Mouse (Mus musculus) brown adipose tissue, adult 24 weeks (tissue): ENCODE results near the gene Wfs1. TPM values are rescaled to one million over a fixed set of nuclear protein-coding genes. Genes with fewer than 3 reads are reported as not detected.

Experiments used
- H3K27ac ChIP-seq: fragments of 200-500 bp; replicated peaks from 2 replicates; pipeline ENCODE4 v1.5.1; 2012; ENCODE audit warnings: low read depth, mild to moderate bottlenecking, low read length
- H3K4me1 ChIP-seq: fragments of 200-500 bp; 2 replicates; pipeline ENCODE4 v1.6.1; 2012; ENCODE audit warnings: low read length, mixed read lengths; ENCODE audit not compliant: control insufficient read depth, insufficient read depth, insufficient read length
- H3K4me3 ChIP-seq: fragments of 200-500 bp; 2 replicates; pipeline ENCODE4 v1.5.1; 2012; ENCODE audit warnings: low read depth, mild to moderate bottlenecking, low read length, moderate library complexity; ENCODE audit not compliant: insufficient read depth
- polyA plus RNA-seq: library from polyadenylated mRNA; stranded (reverse); fragments of >200 nt; gene quantifications from 2 replicates; pipeline ENCODE4 v1.2.4, GENCODE M21; 2012; ENCODE audit not compliant: missing spikeins, insufficient read depth, insufficient read length

Gene Wfs1
- polyA plus RNA-seq, 1 experiment: 14.2 TPM

DNA sequence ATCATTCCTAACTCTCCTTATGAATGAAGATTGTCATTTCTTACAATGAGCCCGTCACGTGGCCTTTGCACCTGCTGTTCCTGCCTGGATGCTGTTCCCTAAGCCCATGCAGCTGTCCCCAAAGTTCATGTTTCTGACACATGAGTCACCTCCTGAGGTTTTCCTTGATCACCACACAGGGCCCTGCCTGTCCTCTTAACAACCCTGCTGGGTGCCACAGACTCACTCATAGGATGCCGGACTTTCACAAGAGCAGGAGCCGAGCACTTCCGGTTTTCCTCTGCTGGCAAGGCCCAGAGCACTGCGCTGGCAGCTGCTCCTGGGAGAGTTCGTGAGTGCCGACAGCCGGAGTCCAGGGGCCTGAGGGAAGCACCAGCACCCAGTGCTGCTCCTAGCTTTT, 12.0 kb upstream of the Wfs1 start:
- Histone ChIP-seq H3K4me1 (no peaks in the 10 kb centered on the region), H3K4me3 (no peak overlapping the region), H3K27ac (no peak overlapping the region)

GRCm38 (mm10) chr5:36997996-36998395, 9.0 kb upstream of the Wfs1 start:
- Histone ChIP-seq H3K4me3 (no peak overlapping the region), H3K4me1 (no peaks in the 10 kb centered on the region), H3K27ac (peak overlapping the region; percentile 11; the same call in 1 of the 2 replicates)

GRCm38 (mm10) chr5:36996410-36996809, 7.4 kb upstream of the Wfs1 start:
- Histone ChIP-seq H3K4me1 (no peaks in the 10 kb centered on the region), H3K27ac (0 out of 2 replicates have a peak overlapping the region, but pooled peaks have one; percentile 11), H3K4me3 (no peak overlapping the region)

GRCm38 (mm10) chr5:36990631-36991350, 1.8 kb upstream of the Wfs1 start:
- no peak overlapping the region for H3K27ac ChIP-seq
- H3K4me3 ChIP-seq: no peak overlapping the region
- peaks cover 3% of the 10 kb centered on the region for H3K4me1 ChIP-seq

DNA sequence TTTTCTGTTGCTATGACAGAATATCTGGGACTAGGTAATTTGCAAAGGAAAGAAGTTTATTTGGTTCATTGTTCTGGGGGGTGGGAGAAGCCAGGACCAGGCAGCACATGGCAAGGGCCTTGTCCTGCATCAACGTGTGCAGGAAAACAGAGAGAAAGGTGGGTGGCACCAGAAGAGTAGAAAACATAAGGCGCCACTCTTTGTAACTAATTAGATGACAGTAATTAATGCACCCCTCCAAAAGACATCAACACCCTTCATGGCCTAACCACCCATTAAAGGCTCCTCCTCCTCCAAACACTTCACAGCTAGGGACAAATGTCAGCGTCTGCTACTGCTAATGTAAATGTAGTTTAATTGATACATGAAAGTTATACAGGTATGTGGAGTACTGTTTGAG, 1.2 kb upstream of the Wfs1 start:
- H3K4me1 ChIP-seq: peaks cover 3% of the 10 kb centered on the region
- H3K4me3 ChIP-seq: no peak overlapping the region
- no peak overlapping the region for H3K27ac ChIP-seq

GRCm38 (mm10) chr5:36989625-36989977, 596 bp upstream of the Wfs1 start:
- H3K4me3 ChIP-seq: no peak overlapping the region
- no peak overlapping the region for H3K27ac ChIP-seq
- H3K4me1 ChIP-seq: peaks cover 3% of the 10 kb centered on the region

- H3K4me1 ChIP-seq: peaks cover 3% of the 10 kb centered on the region
- no peak overlapping the region for H3K27ac ChIP-seq
- peak overlapping the region; percentile 77 for H3K4me3 ChIP-seq
These were observed 753 bp downstream of the Wfs1 start for GRCm38 (mm10) chr5:36988124-36988780.

DNA sequence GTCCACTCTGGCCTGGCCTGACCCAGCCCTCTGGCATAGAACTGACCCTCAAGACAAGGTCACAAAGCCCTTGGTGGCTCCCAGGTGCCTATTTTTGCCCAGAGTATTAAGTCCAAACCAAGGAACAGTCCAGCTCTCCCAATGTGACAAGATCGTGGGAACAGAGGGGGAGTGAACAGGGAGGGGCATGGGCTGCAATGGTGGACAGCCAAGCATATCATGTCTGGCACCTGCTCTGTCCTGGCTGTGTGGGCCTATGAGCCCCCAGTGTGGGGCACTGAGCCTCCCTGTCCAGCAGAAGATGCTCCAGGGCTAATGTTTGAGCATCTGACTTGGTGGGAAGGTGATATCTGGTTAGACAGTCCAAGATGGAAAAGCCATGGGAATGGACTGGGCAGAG, 2.4 kb downstream of the Wfs1 start:
- peaks cover 3% of the 10 kb centered on the region for H3K4me1 ChIP-seq
- H3K27ac ChIP-seq: no peak overlapping the region
- no peak overlapping the region for H3K4me3 ChIP-seq

GRCm38 (mm10) chr5:36982271-36982670, 6.7 kb downstream of the Wfs1 start:
- H3K4me1 ChIP-seq: peaks cover 3% of the 10 kb centered on the region
- H3K4me3 ChIP-seq: no peak overlapping the region
- no peak overlapping the region for H3K27ac ChIP-seq

DNA sequence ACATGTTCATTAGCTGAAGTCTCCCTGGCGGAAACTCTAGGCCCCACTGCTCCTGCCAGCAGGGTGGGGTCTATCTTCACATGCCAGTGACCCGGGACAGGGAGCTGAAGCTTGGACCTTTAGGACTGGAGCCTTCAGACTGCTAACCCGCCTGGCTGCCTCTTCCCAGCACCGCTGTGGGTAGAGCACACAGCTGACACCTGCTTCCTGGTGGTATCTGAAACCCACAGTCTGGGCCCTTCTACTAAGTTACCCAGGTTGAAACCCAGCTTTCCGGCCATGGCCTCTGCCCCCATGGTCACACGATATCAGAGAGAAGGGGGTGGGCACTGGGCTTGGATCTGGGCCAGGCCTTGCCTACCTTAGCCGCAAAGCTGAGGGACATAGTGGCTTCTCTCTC, 9.4 kb downstream of the Wfs1 start:
- H3K4me1 ChIP-seq: no peaks in the 10 kb centered on the region
- no peak overlapping the region for H3K27ac ChIP-seq
- no peak overlapping the region for H3K4me3 ChIP-seq

GRCm38 (mm10) chr5:36979001-36979400, 10.0 kb downstream of the Wfs1 start:
- H3K4me1 ChIP-seq: no peaks in the 10 kb centered on the region
- H3K4me3 ChIP-seq: no peak overlapping the region
- no peak overlapping the region for H3K27ac ChIP-seq

DNA sequence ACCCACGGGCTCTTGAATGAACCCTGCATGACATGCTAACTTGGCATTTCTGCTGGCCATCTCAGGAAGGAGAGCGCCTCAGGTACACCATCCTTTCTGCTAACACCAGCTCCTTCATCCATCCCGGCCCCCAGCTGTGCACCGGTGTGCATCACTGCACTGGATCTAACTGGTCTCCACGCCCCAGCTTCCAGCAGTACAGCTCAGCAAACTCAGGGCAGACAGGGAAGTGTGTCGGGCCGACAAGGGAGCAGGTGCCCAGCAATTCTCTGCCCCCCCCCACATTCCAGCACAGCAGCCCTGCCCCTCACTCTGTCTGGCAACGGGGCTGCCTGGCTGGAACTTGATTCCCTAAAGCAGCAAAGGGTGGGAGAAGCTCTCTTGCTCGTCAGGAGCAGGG, 11.2 kb downstream of the Wfs1 start:
- H3K27ac ChIP-seq: no peak overlapping the region
- no peak overlapping the region for H3K4me3 ChIP-seq
- no peaks in the 10 kb centered on the region for H3K4me1 ChIP-seq

GRCm38 (mm10) chr5:36975336-36975735, 13.7 kb downstream of the Wfs1 start:
- H3K4me1 ChIP-seq: no peaks in the 10 kb centered on the region
- no peak overlapping the region for H3K4me3 ChIP-seq
- no peak overlapping the region for H3K27ac ChIP-seq

DNA sequence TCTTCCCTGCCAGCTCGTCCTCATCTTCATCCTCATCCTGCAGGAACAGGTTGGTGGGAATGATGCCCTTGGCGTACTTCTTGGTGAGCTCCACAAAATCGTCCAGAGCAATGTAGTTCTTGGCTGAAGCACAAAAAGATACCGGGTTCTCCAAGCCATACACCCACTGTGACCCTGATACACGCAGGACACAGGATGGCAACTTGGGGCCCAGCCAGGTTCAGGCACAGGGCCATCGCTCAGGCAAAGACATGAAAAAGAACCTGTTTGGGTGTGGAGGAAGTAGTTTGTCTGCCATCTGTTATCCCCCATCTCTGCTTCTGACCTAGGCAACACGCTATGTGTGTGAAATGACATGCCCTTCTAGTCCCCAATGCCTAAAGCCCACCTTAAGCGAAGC, 17.4 kb downstream of the Wfs1 start:
- Histone ChIP-seq H3K4me3 (no peak overlapping the region), H3K27ac (no peak overlapping the region), H3K4me1 (no peaks in the 10 kb centered on the region)

DNA sequence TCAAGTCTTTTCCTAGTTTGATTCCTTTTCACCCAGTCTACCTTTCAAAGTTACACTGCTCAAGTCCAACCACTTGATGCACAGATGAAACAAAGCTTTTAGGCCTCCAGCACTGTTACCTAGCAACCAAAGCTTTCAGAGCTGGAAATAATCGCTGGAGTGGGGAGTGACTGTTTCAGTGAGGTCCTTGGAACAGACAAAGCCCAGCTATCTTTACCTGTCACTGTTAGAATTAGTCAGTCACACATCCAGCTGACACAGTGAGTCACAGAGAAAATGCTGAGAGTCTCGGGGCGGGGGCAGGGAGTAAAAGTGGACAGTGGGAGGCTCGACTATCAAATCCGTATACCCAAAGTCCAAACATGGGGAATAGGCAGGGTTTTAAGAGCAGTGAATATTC, 28.5 kb downstream of the Wfs1 start:
- Histone ChIP-seq H3K27ac (no peak overlapping the region), H3K4me1 (no peaks in the 10 kb centered on the region), H3K4me3 (no peak overlapping the region)

- Histone ChIP-seq H3K27ac (no peak overlapping the region), H3K4me1 (no peaks in the 10 kb centered on the region), H3K4me3 (no peak overlapping the region)
These were observed 30.2 kb downstream of the Wfs1 start for GRCm38 (mm10) chr5:36958837-36959236.
